Mouse (Mus musculus) myocyte (in vitro differentiated cells): Measurements from ENCODE around the gene Ulk3.

Source experiments
- CEBPB ChIP-seq: IDR thresholded peaks from 2 replicates; pipeline ENCODE4 v1.6.1; 2011; ENCODE audit warnings: mild to moderate bottlenecking, moderate library complexity; ENCODE audit not compliant: poor library complexity, insufficient read depth, severe bottlenecking
- E2F4 ChIP-seq: IDR thresholded peaks from one replicate; pipeline ENCODE4 v1.6.1; 2011; ENCODE audit warnings: mild to moderate bottlenecking, control low read depth, moderate library complexity; ENCODE audit not compliant: insufficient read depth
- MAX ChIP-seq: IDR thresholded peaks from one replicate; pipeline ENCODE4 v1.6.1; 2011; ENCODE audit warnings: low read depth, mild to moderate bottlenecking, control low read depth
- MYOD1 ChIP-seq, 3 experiments: IDR thresholded peaks; one replicate each; pipeline ENCODE4 v1.6.1; 2011; ENCODE audit warnings: control low read depth in 2 of 3, low read depth in 2 of 3, mild to moderate bottlenecking in 2 of 3, moderate library complexity in 1 of 3; ENCODE audit not compliant: insufficient read length in 2 of 3, control insufficient read depth in 1 of 3
- POLR2A ChIP-seq: IDR thresholded peaks from one replicate; pipeline ENCODE4 v1.6.1; 2011; ENCODE audit warnings: low read depth, mild to moderate bottlenecking, control low read depth, moderate library complexity; ENCODE audit not compliant: insufficient read length
- POLR2AphosphoS2 ChIP-seq: IDR thresholded peaks from one replicate; pipeline ENCODE4 v1.6.1; 2011; ENCODE audit warnings: low read depth, control low read depth; ENCODE audit not compliant: insufficient read length
- TCF12 ChIP-seq: IDR thresholded peaks from one replicate; pipeline ENCODE4 v1.6.1; 2011; ENCODE audit warnings: mild to moderate bottlenecking, control low read depth; ENCODE audit not compliant: poor library complexity, insufficient read depth, severe bottlenecking
- TCF3 ChIP-seq: IDR thresholded peaks from one replicate; pipeline ENCODE4 v1.6.1; 2011; ENCODE audit warnings: low read depth, control low read depth; ENCODE audit not compliant: insufficient read length
- USF1 ChIP-seq: IDR thresholded peaks from one replicate; pipeline ENCODE4 v1.6.1; 2011; ENCODE audit warnings: low read depth, mild to moderate bottlenecking, control low read depth, moderate library complexity

DNA sequence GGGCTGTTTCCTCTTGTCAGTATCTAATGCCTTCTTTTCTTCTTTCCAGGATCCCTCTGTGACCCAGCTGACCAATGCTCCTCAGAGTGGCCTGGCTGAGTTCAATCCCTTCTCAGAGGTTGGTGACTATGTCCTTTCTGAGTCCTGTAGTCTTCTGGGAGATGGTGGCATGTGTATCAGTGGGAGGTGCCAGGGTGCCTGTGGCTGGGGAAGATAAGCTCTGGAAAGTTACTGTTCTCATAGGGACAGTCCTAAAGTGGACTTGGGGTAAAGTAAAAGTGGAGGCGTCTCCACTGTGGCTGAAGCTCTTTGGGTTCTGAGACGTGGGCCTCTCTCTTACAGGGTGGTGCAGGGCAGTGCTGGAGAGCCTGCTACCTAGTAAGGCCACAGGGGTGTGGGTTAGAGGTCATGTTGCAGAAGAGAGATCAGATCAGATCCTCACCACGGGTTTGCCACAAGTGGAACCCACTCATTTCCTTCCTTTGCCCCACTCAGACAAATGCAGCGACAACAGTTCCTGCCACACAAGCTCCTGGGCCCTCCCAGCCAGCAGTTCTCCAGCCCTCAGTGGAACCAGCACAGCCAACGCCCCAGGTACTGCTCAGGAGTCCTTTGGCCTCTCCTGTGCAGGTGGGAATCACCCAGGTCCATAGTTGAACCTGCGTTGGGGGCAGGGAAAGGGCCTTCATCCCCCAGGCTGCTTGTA, 12.0 kb upstream of the Ulk3 start:
- TF ChIP-seq CEBPB (no peak), MYOD1 (IDR thresholded peaks at IDR 0.05; ENCODE audit: control insufficient read depth in 1 of 3, insufficient read length in 2 of 3, low read depth in 2 of 3) (no peak), POLR2A (no peak), USF1 (no peak), E2F4 (no peak), TCF12 (no peak), POLR2AphosphoS2 (no peak), MAX (no peak), TCF3 (no peak)
